Mouse (Mus musculus): ENCODE measurements around the gene Selplg.
A peak's percentile ranks its signal among the peaks of the same experiment; 100 is the strongest.

Selplg gene

DNA sequence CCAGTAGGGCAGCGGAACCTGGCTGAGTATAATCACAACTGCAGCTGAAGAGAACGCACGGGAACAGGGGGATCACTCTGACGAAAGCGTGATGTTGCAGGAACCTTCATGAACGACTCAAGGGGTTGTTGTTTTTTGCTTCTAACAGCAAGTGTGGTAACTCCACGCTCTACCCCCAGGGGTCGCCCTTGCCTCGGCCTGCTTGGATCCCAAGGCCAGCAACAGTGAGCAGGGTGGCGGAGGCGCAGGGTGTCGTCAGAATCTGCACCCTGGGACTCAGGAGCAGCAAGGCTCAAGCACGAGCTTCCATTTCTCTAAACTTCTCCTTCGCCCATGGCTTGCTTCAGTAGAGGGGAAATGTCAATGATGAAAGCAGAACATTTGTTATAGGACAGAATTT, 22.1 kb upstream of the Selplg start:
- DNase-seq (ENCODE audit: low spot score in 2 of 2): peak; percentile 82 to 91

- DNase-seq (ENCODE audit: low spot score in 2 of 2): no peak
Observed at GRCm38 (mm10) chr5:113853541-113853940, 21.1 kb upstream of the Selplg start.

GRCm38 (mm10) chr5:113852463-113852862, 20.0 kb upstream of the Selplg start:
- DNase-seq (ENCODE audit: low spot score in 2 of 2): no peak

- DNase-seq (ENCODE audit: low spot score in 2 of 2): no peak
Observed at GRCm38 (mm10) chr5:113850680-113851230, 18.3 kb upstream of the Selplg start.

GRCm38 (mm10) chr5:113847636-113848035, 15.2 kb upstream of the Selplg start:
- no peak for DNase-seq (ENCODE audit: low spot score in 2 of 2)

- DNase-seq (ENCODE audit: low spot score in 2 of 2): peak; percentile 57 to 74
Observed at GRCm38 (mm10) chr5:113846656-113847055, 14.2 kb upstream of the Selplg start.

DNA sequence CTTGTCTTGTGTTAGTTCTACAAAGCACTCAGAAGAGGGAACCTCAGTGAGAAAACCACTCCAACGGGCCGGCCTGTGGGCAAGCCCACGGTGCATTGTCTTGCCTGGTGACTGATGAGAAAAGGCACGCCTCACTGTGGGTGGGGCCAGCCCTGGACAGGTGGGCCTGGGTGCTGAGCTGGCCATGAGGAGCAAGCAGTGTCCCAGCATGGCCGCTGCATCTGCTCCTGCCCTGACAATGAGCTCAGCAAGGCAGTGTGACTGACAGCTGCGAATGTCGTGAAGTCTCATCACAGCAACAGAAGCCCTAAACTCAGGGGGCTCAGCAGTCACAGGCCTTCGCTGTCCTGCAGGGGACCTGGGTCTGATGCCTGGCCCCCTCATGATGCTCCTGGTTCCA, 13.2 kb upstream of the Selplg start:
- no peak for DNase-seq (ENCODE audit: low spot score in 2 of 2)

GRCm38 (mm10) chr5:113844721-113845120, 12.3 kb upstream of the Selplg start:
- peak; percentile 73 to 90 for DNase-seq (ENCODE audit: low spot score in 2 of 2)

- no peak for DNase-seq (ENCODE audit: low spot score in 2 of 2)
Observed at GRCm38 (mm10) chr5:113844106-113844505, 11.7 kb upstream of the Selplg start.

GRCm38 (mm10) chr5:113842906-113843305, 10.5 kb upstream of the Selplg start:
- DNase-seq (ENCODE audit: low spot score in 2 of 2): no peak

GRCm38 (mm10) chr5:113842244-113842643, 9.8 kb upstream of the Selplg start:
- DNase-seq (ENCODE audit: low spot score in 2 of 2): no peak

- no peak for DNase-seq (ENCODE audit: low spot score in 2 of 2)
Observed at GRCm38 (mm10) chr5:113841243-113842225, 9.1 kb upstream of the Selplg start.

- DNase-seq (ENCODE audit: low spot score in 2 of 2): no peak
Observed at GRCm38 (mm10) chr5:113840443-113840842, 8.0 kb upstream of the Selplg start.

- no peak for DNase-seq (ENCODE audit: low spot score in 2 of 2)
Observed at GRCm38 (mm10) chr5:113836961-113837360, 4.5 kb upstream of the Selplg start.

- DNase-seq (ENCODE audit: low spot score in 2 of 2): no peak
Observed at GRCm38 (mm10) chr5:113833316-113833947, 988 bp upstream of the Selplg start.

GRCm38 (mm10) chr5:113831741-113832140, 703 bp downstream of the Selplg start:
- peak in 1 of 2 experiments; percentile 14 for DNase-seq (ENCODE audit: low spot score in 2 of 2)

DNA sequence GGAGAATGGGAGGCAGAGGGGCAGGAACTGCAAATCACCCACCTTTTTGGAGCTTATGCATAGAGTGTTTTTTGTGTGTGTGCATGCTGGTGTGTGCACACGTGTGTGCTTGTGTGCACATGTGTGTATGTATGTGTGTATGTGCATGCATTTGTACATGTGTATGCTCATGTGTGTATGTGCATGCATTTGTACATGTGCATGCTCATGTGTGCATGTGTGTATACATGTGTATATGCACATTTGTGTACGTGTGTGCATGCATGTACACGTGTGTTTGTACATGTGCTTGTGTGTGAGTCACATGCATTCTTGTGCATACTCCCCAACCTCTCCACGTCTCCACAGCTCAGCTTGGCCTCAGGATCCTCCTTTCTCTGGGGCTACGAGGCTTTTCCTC, 1.6 kb downstream of the Selplg start:
- DNase-seq (ENCODE audit: low spot score in 2 of 2): peak in 1 of 2 experiments; percentile 17

DNA sequence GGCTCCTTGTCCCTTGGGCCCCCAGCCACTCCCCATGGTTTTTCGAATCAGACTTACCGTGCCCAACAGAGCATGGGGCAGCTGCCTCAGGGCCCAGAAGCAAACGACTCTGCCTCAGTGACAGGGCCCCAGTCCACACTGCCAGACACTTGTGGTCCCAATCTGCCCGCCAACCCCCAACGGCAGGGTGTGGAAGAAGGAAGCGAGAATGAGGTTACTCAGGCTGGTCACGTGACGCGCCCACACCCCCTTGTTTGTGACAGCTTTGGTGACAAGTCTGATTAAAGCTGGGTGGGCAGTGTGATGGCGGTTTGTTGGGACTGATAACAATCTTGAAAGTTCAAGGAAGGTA, 2.2 kb downstream of the Selplg start:
- peak; percentile 66 to 90 for DNase-seq (ENCODE audit: low spot score in 2 of 2)

DNA sequence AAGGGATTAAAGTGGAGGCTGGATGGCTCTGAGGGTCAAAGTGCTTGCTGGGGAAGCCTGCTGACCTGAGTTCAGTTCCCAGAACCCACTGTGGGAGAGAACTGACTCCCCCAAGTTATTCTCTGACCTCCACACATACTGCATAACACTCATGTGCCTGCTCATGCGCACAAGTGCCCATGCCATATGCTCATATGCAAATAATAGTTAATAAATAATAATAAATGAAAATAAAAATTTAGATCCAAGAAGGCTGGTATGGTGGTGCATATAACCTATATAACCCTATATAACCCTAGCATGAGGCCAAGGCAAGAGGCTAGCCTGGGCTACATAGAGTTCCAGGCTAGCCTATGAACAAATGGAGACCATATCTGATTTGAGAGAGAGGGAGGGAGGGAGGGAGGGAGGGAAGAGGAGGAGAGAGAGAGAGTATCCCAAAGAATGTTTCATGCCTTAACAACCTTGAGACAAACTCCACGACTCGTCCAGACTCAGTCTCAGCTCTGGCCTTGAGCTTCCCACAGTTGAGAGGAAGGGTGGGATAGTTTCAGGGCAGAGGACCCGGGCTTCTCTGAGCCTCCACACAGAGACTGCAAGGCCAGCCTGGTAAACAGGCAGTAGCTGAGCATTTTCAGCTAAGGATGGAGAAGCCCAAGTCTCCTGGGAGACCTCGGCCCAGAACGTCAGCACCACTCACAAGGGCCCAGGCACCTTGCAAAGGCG, 2.7 kb downstream of the Selplg start:
- DNase-seq (ENCODE audit: low spot score in 2 of 2): peak in 1 of 2 experiments; percentile 17

DNA sequence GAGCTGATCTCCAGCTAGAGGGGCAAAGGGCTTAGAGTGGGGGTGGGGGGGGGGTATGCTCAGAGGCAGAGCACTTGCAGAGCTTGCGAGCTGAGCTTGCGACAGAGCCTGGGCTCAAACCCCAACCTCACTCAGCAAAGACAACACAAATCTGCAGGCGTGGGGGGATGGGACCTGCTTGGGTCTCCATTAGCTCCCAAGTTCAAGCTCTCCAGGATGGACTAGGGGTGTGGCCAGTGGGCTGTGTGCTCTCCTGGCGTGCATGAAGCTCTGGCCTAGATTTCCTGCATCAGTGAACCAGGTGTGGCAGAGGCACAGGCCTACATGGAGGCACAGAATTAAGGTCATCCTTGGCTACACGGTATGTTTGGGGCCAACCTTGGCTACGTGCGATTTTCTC, 4.0 kb downstream of the Selplg start:
- DNase-seq (ENCODE audit: low spot score in 2 of 2): peak in 1 of 2 experiments; percentile 36

GRCm38 (mm10) chr5:113827991-113828411, 4.4 kb downstream of the Selplg start:
- DNase-seq (ENCODE audit: low spot score in 2 of 2): peak in 1 of 2 experiments; percentile 23

DNA sequence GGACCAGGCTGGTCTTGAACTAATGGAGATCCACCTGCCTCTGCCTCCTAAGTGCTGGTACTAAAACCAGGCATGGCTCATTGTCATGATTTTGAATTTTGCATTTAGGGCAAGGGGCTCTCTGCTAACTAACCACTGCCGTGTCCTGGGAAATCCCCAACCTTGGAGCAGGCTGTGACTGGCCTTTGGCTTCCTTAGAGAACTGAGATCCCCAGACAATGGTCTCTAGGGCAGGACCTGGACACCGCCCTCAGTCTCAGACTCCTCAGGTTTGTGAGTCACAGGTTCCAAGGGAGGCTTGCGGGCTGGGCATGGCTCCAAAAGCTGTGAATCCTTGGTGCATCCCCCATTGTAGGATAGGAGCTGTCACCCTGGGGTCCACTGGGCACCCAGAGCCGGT, 5.8 kb downstream of the Selplg start:
- no peak for DNase-seq (ENCODE audit: low spot score in 2 of 2)
